Mouse (Mus musculus): Measurements from ENCODE around the gene Pvr. TPM values are rescaled to one million over a fixed set of nuclear protein-coding genes. Genes with fewer than 3 reads are reported as not detected.
A peak's percentile ranks its signal among the peaks of the same experiment; 100 is the strongest.

Pvr gene
- polyA plus RNA-seq, 1 experiment from 2014 or later: 13.9 TPM

DNA sequence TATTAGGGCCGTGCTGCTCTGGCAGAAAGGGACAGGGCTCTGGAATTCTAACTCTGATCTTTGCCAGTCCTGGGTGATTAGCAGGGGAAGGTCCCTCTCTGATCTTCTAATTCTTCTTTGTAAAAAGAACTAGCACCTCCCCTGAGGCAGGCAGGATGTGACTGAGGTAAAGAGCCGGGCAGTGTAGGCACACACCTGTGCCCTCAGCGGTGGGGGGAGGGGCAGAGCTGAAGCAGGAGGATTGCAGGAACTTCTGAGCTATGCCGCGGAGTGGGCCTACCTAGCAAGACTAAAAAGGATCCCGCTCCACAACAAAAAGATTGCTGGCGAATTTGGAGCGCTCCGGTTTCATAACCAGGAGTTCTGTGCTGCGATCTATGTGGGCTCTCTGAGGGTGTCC lies 29.0 kb upstream of the Pvr start:
- WGBS: 52% methylated on average over 10 of the region's 10 CpGs
- no peaks in the 10 kb centered on the region for H3K36me3 ChIP-seq
- no peaks in the 10 kb centered on the region for H3K27me3 ChIP-seq
- no peaks in the 10 kb centered on the region for H3K9me3 ChIP-seq (replicated peaks)
- 0 out of 2 replicates have a peak, but pooled peaks cover 12% of the 10 kb centered on the region for H3K4me1 ChIP-seq
- H3K27ac ChIP-seq: no peak overlapping the region
- no peak overlapping the region for H3K4me3 ChIP-seq (replicated peaks)
- ATAC-seq (replicated peaks; ENCODE audit: low FRiP score): no peak
- H3K9ac ChIP-seq: no peak overlapping the region
- no peak overlapping the region for H3K4me2 ChIP-seq

DNA sequence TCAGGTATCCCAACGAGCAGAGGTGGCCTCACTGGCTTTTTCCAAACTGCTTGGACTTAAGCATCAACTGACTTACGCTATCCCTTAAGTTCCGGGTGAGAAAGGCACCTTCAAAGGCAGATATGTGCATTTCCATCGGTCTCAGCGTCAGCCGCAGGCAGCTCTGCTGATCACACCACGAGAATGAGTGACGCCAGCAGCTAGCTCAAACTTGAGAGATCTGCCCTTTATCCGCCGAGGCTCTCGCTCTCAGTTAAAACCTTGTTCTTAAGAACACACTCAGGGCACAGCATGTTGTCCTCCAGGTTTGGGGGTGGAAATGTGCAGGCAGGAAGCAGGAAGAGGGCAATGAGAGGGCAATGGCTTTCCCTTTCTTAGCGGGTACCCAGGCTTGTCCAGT lies 28.0 kb upstream of the Pvr start:
- no peak for ATAC-seq (replicated peaks; ENCODE audit: low FRiP score)
- Histone ChIP-seq H3K36me3 (no peaks in the 10 kb centered on the region), H3K9me3 (replicated peaks) (no peaks in the 10 kb centered on the region), H3K4me1 (0 out of 2 replicates have a peak, but pooled peaks cover 12% of the 10 kb centered on the region), H3K9ac (no peak overlapping the region), H3K27ac (no peak overlapping the region), H3K27me3 (no peaks in the 10 kb centered on the region), H3K4me2 (no peak overlapping the region), H3K4me3 (replicated peaks) (no peak overlapping the region)
- 75% methylated on average over 12 of the region's 12 CpGs for WGBS

GRCm38 (mm10) chr7:19945821-19946515 lies 25.0 kb upstream of the Pvr start:
- no peak for ATAC-seq (replicated peaks; ENCODE audit: low FRiP score)
- no peak overlapping the region for H3K4me2 ChIP-seq
- no peaks in the 10 kb centered on the region for H3K36me3 ChIP-seq
- H3K4me3 ChIP-seq (replicated peaks): no peak overlapping the region
- 0 out of 2 replicates have a peak, but pooled peaks cover 3% of the 10 kb centered on the region for H3K4me1 ChIP-seq
- H3K27me3 ChIP-seq: no peaks in the 10 kb centered on the region
- WGBS: 80% methylated on average over 13 of the region's 13 CpGs
- no peak overlapping the region for H3K9ac ChIP-seq
- no peaks in the 10 kb centered on the region for H3K9me3 ChIP-seq (replicated peaks)
- H3K27ac ChIP-seq: no peak overlapping the region

- Histone ChIP-seq H3K36me3 (no peaks in the 10 kb centered on the region), H3K4me1 (no peaks in the 10 kb centered on the region), H3K4me3 (replicated peaks) (no peak overlapping the region), H3K9me3 (replicated peaks) (no peaks in the 10 kb centered on the region), H3K9ac (no peak overlapping the region), H3K4me2 (no peak overlapping the region), H3K27ac (no peak overlapping the region), H3K27me3 (no peaks in the 10 kb centered on the region)
- 85% methylated on average over 5 of the region's 5 CpGs for WGBS
- ATAC-seq (replicated peaks; ENCODE audit: low FRiP score): no peak
Observed at GRCm38 (mm10) chr7:19945201-19945600, 24.2 kb upstream of the Pvr start.

GRCm38 (mm10) chr7:19944709-19945108 lies 23.7 kb upstream of the Pvr start:
- Histone ChIP-seq H3K9ac (no peak overlapping the region), H3K9me3 (replicated peaks) (no peaks in the 10 kb centered on the region), H3K4me2 (no peak overlapping the region), H3K27me3 (no peaks in the 10 kb centered on the region), H3K36me3 (no peaks in the 10 kb centered on the region), H3K27ac (no peak overlapping the region), H3K4me1 (0 out of 2 replicates have a peak, but pooled peaks cover 3% of the 10 kb centered on the region), H3K4me3 (replicated peaks) (no peak overlapping the region)
- ATAC-seq (replicated peaks; ENCODE audit: low FRiP score): no peak
- 90% methylated on average over 8 of the region's 8 CpGs for WGBS

GRCm38 (mm10) chr7:19940256-19940655 lies 19.3 kb upstream of the Pvr start:
- ATAC-seq (replicated peaks; ENCODE audit: low FRiP score): no peak
- H3K9ac ChIP-seq: no peak overlapping the region
- H3K4me3 ChIP-seq (replicated peaks): no peak overlapping the region
- H3K4me1 ChIP-seq: 0 out of 2 replicates have a peak, but pooled peaks cover 4% of the 10 kb centered on the region
- no peaks in the 10 kb centered on the region for H3K9me3 ChIP-seq (replicated peaks)
- H3K27me3 ChIP-seq: no peaks in the 10 kb centered on the region
- no peaks in the 10 kb centered on the region for H3K36me3 ChIP-seq
- H3K27ac ChIP-seq: peak overlapping the region; percentile 22; the same call in 1 of the 2 replicates
- no peak overlapping the region for H3K4me2 ChIP-seq
- 16% methylated on average over 5 of the region's 6 CpGs for WGBS

DNA sequence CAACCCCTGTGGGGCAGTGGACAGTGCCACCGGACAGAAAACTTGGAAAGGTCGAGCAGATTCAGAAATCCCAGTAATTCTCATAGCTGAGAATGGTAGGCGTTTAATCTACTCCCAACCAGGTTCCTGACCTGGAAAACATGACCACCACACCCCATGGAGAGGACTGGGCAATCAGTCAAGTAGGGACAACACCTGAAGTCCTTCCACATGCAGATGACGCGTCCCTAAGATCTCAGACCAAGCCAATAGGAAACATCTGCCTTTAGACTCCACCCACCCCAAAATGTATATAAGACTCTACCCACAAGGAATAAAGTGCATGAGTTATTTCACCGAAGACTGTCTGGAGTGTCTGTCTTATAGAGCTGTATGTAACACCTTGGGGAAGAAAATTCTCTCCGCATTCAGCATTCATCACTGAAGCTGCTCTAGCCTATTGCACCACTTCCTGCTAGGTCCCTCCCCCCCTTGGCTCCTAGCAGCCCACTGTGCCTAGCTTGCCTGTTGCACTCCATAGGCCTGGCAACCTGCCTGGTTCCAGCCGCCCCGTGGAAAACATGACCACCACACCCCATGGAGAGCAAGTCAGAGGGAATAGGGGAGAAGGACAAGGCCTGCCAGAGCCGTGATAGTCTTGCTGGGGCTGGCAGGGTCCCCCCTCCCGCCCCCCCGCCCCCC lies 18.7 kb upstream of the Pvr start:
- Histone ChIP-seq H3K36me3 (no peaks in the 10 kb centered on the region), H3K27ac (no peak overlapping the region), H3K27me3 (no peaks in the 10 kb centered on the region), H3K9ac (no peak overlapping the region), H3K4me2 (no peak overlapping the region), H3K4me3 (replicated peaks) (no peak overlapping the region), H3K9me3 (replicated peaks) (no peaks in the 10 kb centered on the region), H3K4me1 (0 out of 2 replicates have a peak, but pooled peaks cover 4% of the 10 kb centered on the region)
- WGBS: 61% methylated on average over 10 of the region's 12 CpGs
- ATAC-seq (replicated peaks; ENCODE audit: low FRiP score): peak; percentile 69

- Histone ChIP-seq H3K4me1 (peaks cover 12% of the 10 kb centered on the region), H3K27me3 (0 out of 2 replicates have a peak, but pooled peaks cover 3% of the 10 kb centered on the region), H3K27ac (no peak overlapping the region), H3K9me3 (replicated peaks) (no peaks in the 10 kb centered on the region), H3K36me3 (no peaks in the 10 kb centered on the region), H3K9ac (no peak overlapping the region), H3K4me3 (replicated peaks) (no peak overlapping the region), H3K4me2 (no peak overlapping the region)
- 83% methylated on average over 11 of the region's 11 CpGs for WGBS
- ATAC-seq (replicated peaks; ENCODE audit: low FRiP score): no peak
Observed at GRCm38 (mm10) chr7:19937229-19937821, 16.4 kb upstream of the Pvr start.

GRCm38 (mm10) chr7:19935961-19936360 lies 15.0 kb upstream of the Pvr start:
- no peak overlapping the region for H3K4me3 ChIP-seq (replicated peaks)
- peaks cover 16% of the 10 kb centered on the region for H3K4me1 ChIP-seq
- 65% methylated on average over 6 of the region's 6 CpGs for WGBS

DNA sequence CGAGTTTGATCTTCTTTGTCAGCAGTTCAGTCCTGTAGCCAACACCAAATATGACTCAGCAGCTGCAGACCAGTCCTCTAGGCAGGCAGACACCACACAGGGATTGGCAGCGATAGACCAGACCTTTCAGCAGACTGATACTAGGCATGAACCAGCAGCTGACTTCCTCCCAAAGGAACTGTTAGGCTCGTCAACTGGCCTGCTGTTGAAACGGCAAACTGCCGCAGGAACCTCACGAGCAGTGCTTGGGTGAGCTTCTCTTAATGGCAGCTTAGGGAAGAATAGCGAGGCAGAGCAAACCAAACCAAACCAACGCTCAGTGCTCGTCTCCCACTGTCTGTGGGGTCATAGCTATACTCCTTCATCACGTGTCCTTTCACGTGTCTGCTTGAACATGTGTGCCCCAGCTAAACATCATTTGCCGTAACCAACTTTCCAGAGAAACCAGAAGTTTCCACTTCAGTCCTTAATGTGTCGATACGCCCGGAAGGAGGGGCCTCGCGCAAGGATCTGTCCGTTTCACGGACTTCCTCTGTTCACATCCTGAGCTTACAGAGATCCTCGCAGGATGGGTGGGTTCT lies 14.3 kb upstream of the Pvr start:
- peaks cover 12% of the 10 kb centered on the region for H3K27me3 ChIP-seq
- no peak overlapping the region for H3K27ac ChIP-seq
- H3K9me3 ChIP-seq (replicated peaks): no peaks in the 10 kb centered on the region
- H3K9ac ChIP-seq: no peak overlapping the region
- ATAC-seq (replicated peaks; ENCODE audit: low FRiP score): no peak
- H3K4me1 ChIP-seq: peaks cover 16% of the 10 kb centered on the region
- H3K4me3 ChIP-seq (replicated peaks): no peak overlapping the region
- 67% methylated on average over 20 of the region's 20 CpGs for WGBS
- no peak overlapping the region for H3K4me2 ChIP-seq
- no peaks in the 10 kb centered on the region for H3K36me3 ChIP-seq

More at GRCm38 (mm10) chr7:19935961-19936360, 15.0 kb upstream of the Pvr start:
- ATAC-seq (replicated peaks; ENCODE audit: low FRiP score): no peak
- no peak overlapping the region for H3K27ac ChIP-seq
- H3K27me3 ChIP-seq: peaks cover 12% of the 10 kb centered on the region
- H3K9me3 ChIP-seq (replicated peaks): no peaks in the 10 kb centered on the region
- H3K36me3 ChIP-seq: no peaks in the 10 kb centered on the region
- H3K4me2 ChIP-seq: no peak overlapping the region
- H3K9ac ChIP-seq: no peak overlapping the region

DNA sequence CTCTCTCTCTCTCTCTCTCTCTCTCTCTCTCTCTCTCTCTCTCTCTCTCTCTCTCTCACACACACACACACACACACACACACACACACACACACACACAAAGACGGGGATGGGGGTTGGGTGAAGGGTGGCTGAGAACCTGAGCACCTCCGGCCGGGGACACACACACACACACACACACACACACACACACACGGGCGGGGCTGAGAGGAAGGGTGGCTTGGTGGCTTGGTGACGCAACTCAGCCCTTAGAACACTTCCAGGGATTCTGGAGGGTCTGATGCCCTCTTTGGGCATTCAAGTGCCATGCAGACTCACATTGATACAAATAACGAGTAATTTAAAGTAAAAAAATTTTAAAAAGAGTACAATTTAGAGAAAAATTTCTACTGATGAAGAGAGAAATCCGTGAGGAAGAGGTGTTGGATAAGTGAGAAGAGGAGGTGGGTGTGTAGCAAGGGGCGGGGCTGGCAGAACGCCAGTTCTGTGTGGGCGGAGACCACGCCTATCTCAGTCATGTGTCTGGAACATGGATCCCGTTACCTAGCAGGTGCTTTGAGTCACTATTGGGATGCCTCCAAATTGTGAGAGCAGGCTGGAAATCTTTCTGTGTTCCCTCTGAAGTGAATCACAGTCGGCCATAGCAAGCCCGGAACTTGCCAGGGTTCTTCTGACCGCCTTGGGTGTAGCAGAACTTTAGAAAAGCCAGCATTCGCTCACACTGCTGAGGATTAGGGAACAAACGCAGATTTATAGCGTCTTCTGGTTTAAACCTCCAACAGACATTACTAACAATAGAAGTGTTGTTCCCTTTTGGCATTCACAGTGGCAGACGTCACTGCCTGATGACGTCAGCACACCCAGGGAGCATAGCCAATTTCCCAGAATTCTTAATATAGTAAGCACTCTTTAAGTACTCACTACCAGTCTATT lies 12.2 kb upstream of the Pvr start:
- H3K4me1 ChIP-seq: peaks cover 11% of the 10 kb centered on the region
- H3K9me3 ChIP-seq (replicated peaks): no peaks in the 10 kb centered on the region
- no peak overlapping the region for H3K9ac ChIP-seq
- peaks cover 12% of the 10 kb centered on the region for H3K27me3 ChIP-seq
- peak; percentile 75 for ATAC-seq (replicated peaks; ENCODE audit: low FRiP score)
- H3K27ac ChIP-seq: peak overlapping the region; percentile 24; the same call in 1 of the 2 replicates
- no peaks in the 10 kb centered on the region for H3K36me3 ChIP-seq
- H3K4me3 ChIP-seq (replicated peaks): peak overlapping the region; percentile 18; the same call in 1 of the 2 replicates
- H3K4me2 ChIP-seq: peak overlapping the region; percentile 49
- WGBS: 19% methylated on average over 21 of the region's 21 CpGs
